Mouse (Mus musculus): Measurements from ENCODE around the gene Allc.

DNA sequence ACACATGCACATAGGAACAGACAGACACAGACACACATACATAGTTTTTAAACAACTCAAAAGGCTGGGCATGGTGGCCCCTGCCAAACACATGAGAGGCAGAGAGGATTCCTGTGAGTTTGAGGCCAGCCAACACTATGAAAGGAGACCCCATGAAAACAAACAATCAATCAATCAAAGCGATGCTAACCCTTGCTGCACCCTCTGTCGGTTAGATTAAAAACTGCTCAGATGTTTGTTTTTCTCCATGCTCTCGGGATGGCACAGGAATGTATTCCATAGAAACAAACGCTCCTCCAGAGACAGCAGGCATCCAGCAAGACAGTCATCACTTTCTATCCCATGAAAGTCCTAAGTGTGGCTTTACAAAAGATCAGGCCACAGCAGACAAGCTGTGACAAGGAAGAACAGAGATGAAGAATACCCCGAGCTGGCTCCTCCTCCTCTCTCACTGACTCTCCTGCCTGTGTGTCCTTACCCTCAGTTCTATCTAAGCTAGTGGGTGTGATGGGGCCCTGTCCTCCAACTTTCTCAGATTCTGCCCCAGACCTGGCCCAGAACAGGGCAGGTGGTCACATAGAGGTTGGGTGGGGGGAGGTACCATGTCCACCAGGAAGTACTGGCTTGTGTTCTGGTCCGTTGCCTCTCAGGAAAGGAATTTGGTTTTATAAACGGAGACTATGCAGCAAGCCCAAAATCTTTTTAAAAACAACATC, 39.3 kb upstream of the Allc start:
- TF ChIP-seq POLR2A (IDR thresholded peaks at IDR 0.05; ENCODE audit: insufficient read depth, low read depth, low read length), result no peak
- TF ChIP-seq CTCF (IDR thresholded peaks at IDR 0.05; ENCODE audit: insufficient read depth, low read depth, low read length), result no peak
